Mouse (Mus musculus) MEL-GATA-1-ER (cell line): Measurements from ENCODE around the gene Lrrc39.

Source experiments
- DNase-seq: peaks from one replicate; pipeline ENCODE4 v3.0.0-alpha.2; 2012; ENCODE audit warnings: low read depth; ENCODE audit errors: extremely low read depth

Lrrc39 gene

GRCm38 (mm10) chr3:116604570-116604969, 41.8 kb downstream of the Lrrc39 start:
- DNase-seq = no peak

- DNase-seq = no peak
Measured at GRCm38 (mm10) chr3:116614295-116614892, 51.6 kb downstream of the Lrrc39 start, which contains the start of gene Trmt13. Gene Trmt13, minus strand, starts transcription at chr3:116614587.

GRCm38 (mm10) chr3:116615318-116616068, 52.7 kb downstream of the Lrrc39 start:
- DNase-seq = no peak

GRCm38 (mm10) chr3:116618855-116619254, 56.1 kb downstream of the Lrrc39 start:
- DNase-seq = no peak

GRCm38 (mm10) chr3:116620636-116621370, 58.0 kb downstream of the Lrrc39 start:
- peak; percentile 16 for DNase-seq

- no peak for DNase-seq
Measured at GRCm38 (mm10) chr3:116622641-116623040, 59.9 kb downstream of the Lrrc39 start.

GRCm38 (mm10) chr3:116631459-116631858, 68.7 kb downstream of the Lrrc39 start:
- no peak for DNase-seq
